Comparison of ENCODE assay signal across 8 mouse cellular contexts in the genomic region with DNA sequence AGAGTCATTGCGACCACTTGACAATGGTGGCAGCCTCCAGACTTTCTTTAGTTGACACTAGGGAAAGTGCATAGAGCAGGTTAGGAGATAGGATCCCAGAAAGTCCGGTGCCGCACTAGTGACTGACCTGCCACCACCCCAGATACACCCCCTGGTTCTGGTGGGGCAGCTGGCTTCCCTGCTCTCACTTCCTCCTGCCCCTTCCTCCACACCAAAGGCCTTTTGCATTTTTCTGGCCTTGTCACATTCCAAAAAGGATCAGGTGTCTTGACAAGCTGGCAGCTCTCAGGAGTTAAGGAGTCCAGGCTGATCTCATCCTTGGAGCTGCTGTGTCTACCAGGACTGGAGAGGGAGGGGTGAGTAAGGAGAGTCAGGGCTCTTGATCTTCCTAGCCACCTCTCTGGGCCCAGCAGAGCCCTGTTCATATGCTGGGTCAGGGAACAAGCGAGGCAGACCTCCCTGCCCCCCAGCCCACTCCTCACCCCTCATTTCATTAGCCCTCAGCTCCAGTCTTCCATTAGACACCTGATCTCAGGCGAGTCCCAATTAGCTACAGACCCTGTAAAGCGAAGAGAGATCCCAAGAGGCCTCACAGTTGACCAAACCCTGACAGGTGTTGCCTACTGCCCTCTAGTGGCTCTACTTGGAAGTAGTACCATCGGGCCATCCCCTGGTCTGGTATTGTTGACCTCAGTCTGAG. TPM values are rescaled to one million over a fixed set of nuclear protein-coding genes. Genes with fewer than 3 reads are reported as not detected.
DNase-seq lines count a peak whose midpoint lies in the region; ATAC-seq lines count a peak whose summit lies in the region.

No protein-coding gene starts in this region.

- H3K4me3 ChIP-seq in kidney, embryonic 14.5 days (ENCODE audit: low read length): no peak overlapping the region

- ATAC-seq in activated CD4-positive, CD25-positive, alpha-beta regulatory T cell, adult 4 months: peak; percentile 69
- ATAC-seq in granulocyte monocyte progenitor cell, adult 5-6 weeks (replicated peaks; ENCODE audit: poor library complexity, severe bottlenecking): peak; percentile 82
- peak; percentile 63 for ATAC-seq in kidney, embryonic 14.5 days (ENCODE audit: low FRiP score, low TSS enrichment)

- no peak overlapping the region for H3K27ac ChIP-seq in kidney, embryonic 14.5 days (ENCODE audit: low read depth, low read length)

- H3K4me1 ChIP-seq in kidney, embryonic 14.5 days (ENCODE audit: control insufficient read depth, insufficient read depth, low read length): 0 out of 2 replicates have a peak, but pooled peaks cover 10% of the 10 kb centered on the region

- H3K9ac ChIP-seq in kidney, embryonic 14.5 days (ENCODE audit: low read depth, low read length): no peak overlapping the region

- intact Hi-C loops in heart, postnatal 25 days (cut with DNase I): loop anchor here (1.0 to 2.0 kb wide), 2 partner anchors 41 to 48 kb away; no protein-coding TSS in a partner anchor

- DNase-seq in heart, adult 18-20 months: peak; percentile 68 to 85
- DNase-seq in heart, postnatal 25 days (ENCODE audit: low spot score): no peak
- peak; percentile 92 for DNase-seq in embryo, embryonic 10.5 days (ENCODE audit: low spot score)
- DNase-seq in lung, postnatal 10 days: peak; percentile 84
- DNase-seq in retina, postnatal 7 days (ENCODE audit: low read depth, low spot score): peak; percentile 68

- no peak overlapping the region for H3K4me2 ChIP-seq in kidney, embryonic 14.5 days (replicated peaks; ENCODE audit: low read depth, low read length)

- no peaks in the 10 kb centered on the region for H3K27me3 ChIP-seq in kidney, embryonic 14.5 days (ENCODE audit: control insufficient read depth, insufficient read depth, low read length)

- H3K36me3 ChIP-seq in kidney, embryonic 14.5 days (ENCODE audit: control insufficient read depth, insufficient read depth, low read length): no peaks in the 10 kb centered on the region; the same call in 1 of the 2 replicates

- WGBS in kidney, embryonic 14.5 days: 46% methylated on average over 7 of the region's 7 CpGs

- no peaks in the 10 kb centered on the region for H3K9me3 ChIP-seq in kidney, embryonic 14.5 days (ENCODE audit: control insufficient read depth, low read length)

RNA-seq across cellular contexts. Expression of a gene that starts 41.9 kb away (rescaled TPM):
- total RNA-seq in heart, adult 18-20 months (2021): 10 to 100 TPM; 13.9 to 14.3 TPM
- 10 to 100 TPM; 19.9 to 21.2 TPM for total RNA-seq in heart, postnatal 25 days (2021)
- under 1 TPM; 0.66 to 0.68 TPM for polyA plus RNA-seq in activated CD4-positive, CD25-positive, alpha-beta regulatory T cell, adult 4 months (2017; shearing (Covaris generic))
- total RNA-seq in granulocyte monocyte progenitor cell, adult 5-6 weeks (2014; fragmentation: Nextera tagmentation): 2.4 and 3.2 TPM in 2 replicates
- total RNA-seq in granulocyte monocyte progenitor cell, adult 5-6 weeks (2017): 1.1 and 1.4 TPM in 2 replicates
- polyA plus RNA-seq in kidney, embryonic 14.5 days (2014; fragmentation: Nextera tagmentation; extraction: Ambion mirVana): 6.3 and 9.1 TPM in 2 replicates

RNA-seq across cellular contexts. Expression of a gene that starts 43.6 kb away (rescaled TPM):
- total RNA-seq in heart, adult 18-20 months (2021): 10 to 100 TPM; 21.6 to 23.1 TPM
- 10 to 100 TPM; 22.1 to 27.3 TPM for total RNA-seq in heart, postnatal 25 days (2021)
- polyA plus RNA-seq in activated CD4-positive, CD25-positive, alpha-beta regulatory T cell, adult 4 months (2017; shearing (Covaris generic)): 10 to 100 TPM; 21.7 to 22.4 TPM
- total RNA-seq in granulocyte monocyte progenitor cell, adult 5-6 weeks (2014; fragmentation: Nextera tagmentation): 52.3 and 53.9 TPM in 2 replicates
- 75.7 and 78.5 TPM in 2 replicates for total RNA-seq in granulocyte monocyte progenitor cell, adult 5-6 weeks (2017)
- polyA plus RNA-seq in kidney, embryonic 14.5 days (2014; fragmentation: Nextera tagmentation; extraction: Ambion mirVana): 17.9 and 49.4 TPM in 2 replicates

RNA-seq across cellular contexts. Expression of a gene that starts 57.0 kb away (rescaled TPM):
- total RNA-seq in heart, adult 18-20 months (2021): 10 to 100 TPM; 19.7 to 27.7 TPM
- total RNA-seq in heart, postnatal 25 days (2021): 10 to 100 TPM; 25.0 to 29.0 TPM
- 100 to 1,000 TPM in 1 of 2 experiments, 10 to 100 TPM in 1; 84.8 to 102 TPM for polyA plus RNA-seq in activated CD4-positive, CD25-positive, alpha-beta regulatory T cell, adult 4 months (2017; shearing (Covaris generic))
- total RNA-seq in granulocyte monocyte progenitor cell, adult 5-6 weeks (2014; fragmentation: Nextera tagmentation): 92.5 and 103 TPM in 2 replicates
- total RNA-seq in granulocyte monocyte progenitor cell, adult 5-6 weeks (2017): 77.9 and 121 TPM in 2 replicates
- 36.0 and 57.6 TPM in 2 replicates for polyA plus RNA-seq in kidney, embryonic 14.5 days (2014; fragmentation: Nextera tagmentation; extraction: Ambion mirVana)
